Mouse (Mus musculus): Measurements from ENCODE around the gene Trip4. TPM values are rescaled to one million over a fixed set of nuclear protein-coding genes. Genes with fewer than 3 reads are reported as not detected.

Gene Trip4
- polyA plus RNA-seq, 1 experiment, result 37.4 TPM

DNA sequence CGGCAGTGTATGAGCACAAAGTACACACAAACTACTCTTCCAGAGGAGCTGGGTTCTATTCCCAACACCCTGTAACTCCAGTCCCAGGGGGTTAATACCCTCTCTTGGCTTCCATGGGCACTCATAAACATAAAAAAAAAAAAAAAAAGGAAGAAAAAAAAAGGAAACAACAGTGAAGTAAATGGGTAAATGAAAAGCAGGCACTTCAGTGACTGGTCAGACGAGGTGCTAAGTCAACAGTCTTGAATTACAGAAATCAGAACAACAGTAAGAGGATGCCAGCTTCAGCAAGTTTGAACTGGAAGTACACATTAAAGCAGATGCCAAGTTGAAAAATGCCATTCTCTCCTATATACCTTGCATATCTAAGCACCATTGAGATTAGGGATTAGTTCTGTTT, 88.3 kb downstream of the Trip4 start:
- TF ChIP-seq POLR2A (IDR thresholded peaks at IDR 0.05; ENCODE audit: insufficient read depth, low read length) (no peak), CTCF (IDR thresholded peaks at IDR 0.05; ENCODE audit: low read depth, low read length) (no peak), EP300 (IDR thresholded peaks at IDR 0.05; ENCODE audit: insufficient read depth, low read depth, low read length) (no peak)
- Histone ChIP-seq H3K27ac (ENCODE audit: insufficient read depth, low read length) (no peak overlapping the region), H3K4me3 (ENCODE audit: low read depth, low read length) (no peak overlapping the region), H3K27me3 (ENCODE audit: control insufficient read depth, insufficient read depth, low read length, poor library complexity, severe bottlenecking) (no peaks in the 10 kb centered on the region), H3K36me3 (ENCODE audit: control insufficient read depth, insufficient read depth, low read length, poor library complexity, severe bottlenecking) (no peaks in the 10 kb centered on the region), H3K9me3 (replicated peaks; ENCODE audit: control insufficient read depth, insufficient read depth, low read length, poor library complexity, severe bottlenecking) (no peaks in the 10 kb centered on the region), H3K9ac (ENCODE audit: low read depth, poor library complexity, severe bottlenecking) (no peak overlapping the region), H3K4me1 (ENCODE audit: control insufficient read depth, insufficient read depth, low read length) (peaks cover 2% of the 10 kb centered on the region)

DNA sequence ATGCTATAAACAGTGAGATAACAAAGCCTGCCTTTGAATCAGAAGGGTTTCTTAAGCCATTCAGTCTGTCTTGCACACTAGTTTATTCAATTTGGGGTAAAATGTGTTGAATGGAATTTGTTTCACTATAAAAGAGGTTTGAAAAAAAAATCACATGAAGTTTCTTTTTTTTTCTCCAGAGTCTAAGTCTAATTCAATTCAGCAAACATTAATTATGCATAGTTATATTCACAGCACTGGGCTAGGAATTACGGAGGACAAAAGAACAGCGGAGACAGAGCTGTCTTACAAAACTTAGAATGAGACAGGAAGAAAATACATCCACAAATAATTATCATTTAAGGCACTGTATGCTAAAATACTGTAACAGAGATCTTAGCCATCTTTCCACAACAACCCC, 90.2 kb downstream of the Trip4 start:
- H3K9me3 ChIP-seq (replicated peaks; ENCODE audit: control insufficient read depth, insufficient read depth, low read length, poor library complexity, severe bottlenecking), result no peaks in the 10 kb centered on the region
- no peaks in the 10 kb centered on the region for H3K36me3 ChIP-seq (ENCODE audit: control insufficient read depth, insufficient read depth, low read length, poor library complexity, severe bottlenecking)
- no peak overlapping the region for H3K9ac ChIP-seq (ENCODE audit: low read depth, poor library complexity, severe bottlenecking)
- no peak overlapping the region for H3K4me3 ChIP-seq (ENCODE audit: low read depth, low read length)
- no peak overlapping the region for H3K27ac ChIP-seq (ENCODE audit: insufficient read depth, low read length)
- peaks cover 2% of the 10 kb centered on the region for H3K4me1 ChIP-seq (ENCODE audit: control insufficient read depth, insufficient read depth, low read length)
- no peaks in the 10 kb centered on the region for H3K27me3 ChIP-seq (ENCODE audit: control insufficient read depth, insufficient read depth, low read length, poor library complexity, severe bottlenecking)
- no peak for TF ChIP-seq CTCF (IDR thresholded peaks at IDR 0.05; ENCODE audit: low read depth, low read length)
- TF ChIP-seq EP300 (IDR thresholded peaks at IDR 0.05; ENCODE audit: insufficient read depth, low read depth, low read length), result no peak
- TF ChIP-seq POLR2A (IDR thresholded peaks at IDR 0.05; ENCODE audit: insufficient read depth, low read length), result no peak

DNA sequence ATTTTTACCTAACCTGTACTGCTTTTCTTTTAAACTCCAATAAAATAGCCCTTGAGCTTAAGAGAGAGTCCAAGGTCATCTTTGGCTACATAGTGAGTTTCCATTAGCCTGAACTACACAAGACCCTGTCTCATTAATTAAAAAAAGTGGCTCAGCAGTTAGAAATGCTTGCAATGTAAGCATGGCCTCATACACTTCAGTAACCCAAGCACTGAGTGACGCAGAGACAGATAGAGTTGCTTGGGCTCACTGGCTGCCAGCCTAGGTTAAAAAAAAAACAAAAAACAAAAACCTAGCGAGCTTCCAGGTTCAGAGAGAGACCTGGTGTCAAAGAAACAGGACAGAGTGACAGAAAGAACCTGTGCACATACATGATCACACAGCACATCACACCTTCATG, 95.8 kb downstream of the Trip4 start:
- Histone ChIP-seq H3K9ac (ENCODE audit: low read depth, poor library complexity, severe bottlenecking) (no peak overlapping the region), H3K27ac (ENCODE audit: insufficient read depth, low read length) (no peak overlapping the region), H3K36me3 (ENCODE audit: control insufficient read depth, insufficient read depth, low read length, poor library complexity, severe bottlenecking) (no peaks in the 10 kb centered on the region), H3K9me3 (replicated peaks; ENCODE audit: control insufficient read depth, insufficient read depth, low read length, poor library complexity, severe bottlenecking) (no peaks in the 10 kb centered on the region), H3K4me1 (ENCODE audit: control insufficient read depth, insufficient read depth, low read length) (no peaks in the 10 kb centered on the region), H3K4me3 (ENCODE audit: low read depth, low read length) (no peak overlapping the region), H3K27me3 (ENCODE audit: control insufficient read depth, insufficient read depth, low read length, poor library complexity, severe bottlenecking) (no peaks in the 10 kb centered on the region)
- TF ChIP-seq CTCF (IDR thresholded peaks at IDR 0.05; ENCODE audit: low read depth, low read length), result no peak
- no peak for TF ChIP-seq EP300 (IDR thresholded peaks at IDR 0.05; ENCODE audit: insufficient read depth, low read depth, low read length)
- no peak for TF ChIP-seq POLR2A (IDR thresholded peaks at IDR 0.05; ENCODE audit: insufficient read depth, low read length)

DNA sequence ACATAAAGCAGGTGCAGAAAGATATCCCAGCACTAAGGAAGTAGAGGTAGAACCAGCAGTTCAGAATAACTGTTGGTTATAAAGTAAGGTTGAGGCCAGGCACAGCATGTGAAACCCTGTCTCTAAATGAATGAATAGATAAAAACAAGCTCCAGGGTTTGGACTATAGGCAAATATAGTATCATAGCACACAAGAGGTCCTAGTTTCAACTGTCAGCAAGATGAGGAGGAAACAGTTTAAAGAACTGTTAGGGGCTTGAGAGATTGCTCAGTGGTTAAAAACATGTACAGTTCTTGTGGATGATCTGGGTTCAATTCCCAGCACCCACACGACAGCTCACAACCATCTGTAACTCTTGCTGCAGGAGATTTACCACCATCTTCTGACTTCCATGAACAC, 96.8 kb downstream of the Trip4 start:
- H3K4me1 ChIP-seq (ENCODE audit: control insufficient read depth, insufficient read depth, low read length), result no peaks in the 10 kb centered on the region
- H3K36me3 ChIP-seq (ENCODE audit: control insufficient read depth, insufficient read depth, low read length, poor library complexity, severe bottlenecking), result no peaks in the 10 kb centered on the region
- no peaks in the 10 kb centered on the region for H3K27me3 ChIP-seq (ENCODE audit: control insufficient read depth, insufficient read depth, low read length, poor library complexity, severe bottlenecking)
- TF ChIP-seq EP300 (IDR thresholded peaks at IDR 0.05; ENCODE audit: insufficient read depth, low read depth, low read length), result no peak
- TF ChIP-seq POLR2A (IDR thresholded peaks at IDR 0.05; ENCODE audit: insufficient read depth, low read length), result no peak
- no peak for TF ChIP-seq CTCF (IDR thresholded peaks at IDR 0.05; ENCODE audit: low read depth, low read length)
- no peak overlapping the region for H3K27ac ChIP-seq (ENCODE audit: insufficient read depth, low read length)
- H3K9me3 ChIP-seq (replicated peaks; ENCODE audit: control insufficient read depth, insufficient read depth, low read length, poor library complexity, severe bottlenecking), result no peaks in the 10 kb centered on the region
- no peak overlapping the region for H3K4me3 ChIP-seq (ENCODE audit: low read depth, low read length)
- no peak overlapping the region for H3K9ac ChIP-seq (ENCODE audit: low read depth, poor library complexity, severe bottlenecking)

DNA sequence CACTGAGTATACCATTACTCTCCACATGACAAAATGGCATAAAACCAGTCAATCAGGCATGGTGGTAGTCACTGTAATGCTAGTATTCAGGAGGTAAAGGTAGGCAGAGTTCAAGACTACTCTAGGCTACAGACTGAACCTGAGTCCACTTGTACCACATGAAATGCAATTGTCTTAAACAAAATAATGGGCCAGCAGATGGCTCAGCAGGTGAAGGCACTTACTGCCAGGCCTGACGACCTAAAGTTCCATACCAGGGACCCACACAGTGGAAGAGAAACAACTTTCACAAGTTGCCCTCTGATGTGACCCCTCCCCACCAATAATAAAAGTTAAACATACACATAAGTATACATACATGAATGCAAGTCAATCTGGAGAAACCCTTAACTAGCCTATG, 100.8 kb downstream of the Trip4 start:
- no peaks in the 10 kb centered on the region; the same call in 1 of the 2 replicates for H3K36me3 ChIP-seq (ENCODE audit: control insufficient read depth, insufficient read depth, low read length, poor library complexity, severe bottlenecking)
- no peak overlapping the region for H3K9ac ChIP-seq (ENCODE audit: low read depth, poor library complexity, severe bottlenecking)
- no peak overlapping the region for H3K4me3 ChIP-seq (ENCODE audit: low read depth, low read length)
- no peak overlapping the region for H3K27ac ChIP-seq (ENCODE audit: insufficient read depth, low read length)
- H3K27me3 ChIP-seq (ENCODE audit: control insufficient read depth, insufficient read depth, low read length, poor library complexity, severe bottlenecking), result no peaks in the 10 kb centered on the region
- no peaks in the 10 kb centered on the region for H3K4me1 ChIP-seq (ENCODE audit: control insufficient read depth, insufficient read depth, low read length)
- TF ChIP-seq EP300 (IDR thresholded peaks at IDR 0.05; ENCODE audit: insufficient read depth, low read depth, low read length) (no peak), POLR2A (IDR thresholded peaks at IDR 0.05; ENCODE audit: insufficient read depth, low read length) (no peak), CTCF (IDR thresholded peaks at IDR 0.05; ENCODE audit: low read depth, low read length) (no peak)
- no peaks in the 10 kb centered on the region for H3K9me3 ChIP-seq (replicated peaks; ENCODE audit: control insufficient read depth, insufficient read depth, low read length, poor library complexity, severe bottlenecking)

DNA sequence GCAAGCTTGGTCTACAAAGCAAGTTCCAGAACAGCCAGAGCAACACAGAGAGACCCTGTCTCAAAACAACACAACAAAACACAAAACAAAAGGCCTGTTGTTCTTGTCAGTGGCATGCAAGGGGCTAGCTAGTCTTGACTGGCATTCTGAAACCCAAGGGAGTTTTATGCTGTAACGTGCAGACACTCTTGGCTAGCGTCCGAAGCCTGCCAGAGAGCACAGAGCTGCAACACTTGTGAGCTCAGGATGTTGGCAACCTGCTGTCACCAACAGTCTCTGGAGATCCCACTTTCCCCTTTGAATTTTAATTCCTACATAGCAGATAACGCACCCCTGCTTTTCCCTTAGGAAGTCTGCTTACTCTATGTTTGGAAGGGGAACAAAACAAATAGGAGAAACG, 101.3 kb downstream of the Trip4 start:
- Histone ChIP-seq H3K27me3 (ENCODE audit: control insufficient read depth, insufficient read depth, low read length, poor library complexity, severe bottlenecking) (no peaks in the 10 kb centered on the region), H3K9me3 (replicated peaks; ENCODE audit: control insufficient read depth, insufficient read depth, low read length, poor library complexity, severe bottlenecking) (no peaks in the 10 kb centered on the region), H3K27ac (ENCODE audit: insufficient read depth, low read length) (no peak overlapping the region), H3K4me1 (ENCODE audit: control insufficient read depth, insufficient read depth, low read length) (no peaks in the 10 kb centered on the region), H3K36me3 (ENCODE audit: control insufficient read depth, insufficient read depth, low read length, poor library complexity, severe bottlenecking) (no peaks in the 10 kb centered on the region; the same call in 1 of the 2 replicates), H3K4me3 (ENCODE audit: low read depth, low read length) (no peak overlapping the region), H3K9ac (ENCODE audit: low read depth, poor library complexity, severe bottlenecking) (no peak overlapping the region)
- TF ChIP-seq CTCF (IDR thresholded peaks at IDR 0.05; ENCODE audit: low read depth, low read length) (no peak), EP300 (IDR thresholded peaks at IDR 0.05; ENCODE audit: insufficient read depth, low read depth, low read length) (no peak), POLR2A (IDR thresholded peaks at IDR 0.05; ENCODE audit: insufficient read depth, low read length) (no peak)

Measured in ES-Bruce4 (cell line).